Mouse (Mus musculus) hindbrain, embryonic 15.5 days (tissue): ENCODE results near the gene Slc35a1. TPM values are rescaled to one million over a fixed set of nuclear protein-coding genes. Genes with fewer than 3 reads are reported as not detected.

ENCODE experiments used
- ATAC-seq: fragments of 200-750 bp; cut with Nextera tagmentation; 2 replicates; pipeline ENCODE4 v1.8.0; 2017; ENCODE audit warnings: low read depth, moderate number of reproducible peaks, moderate TSS enrichment; ENCODE audit not compliant: low FRiP score
- H3K27ac ChIP-seq: fragments of 300-500 bp; sonication (generic); replicated peaks from 2 replicates; pipeline ENCODE4 v1.5.1; 2015; ENCODE audit warnings: mild to moderate bottlenecking, inconsistent platforms
- H3K27me3 ChIP-seq: fragments of 300-500 bp; sonication (generic); 2 replicates; pipeline ENCODE4 v1.6.1; 2015; ENCODE audit warnings: control low read depth, inconsistent platforms
- H3K36me3 ChIP-seq: fragments of 300-500 bp; sonication (generic); 2 replicates; pipeline ENCODE4 v1.6.1; 2015; ENCODE audit warnings: control low read depth, inconsistent platforms
- H3K4me1 ChIP-seq: fragments of 300-500 bp; sonication (generic); replicated peaks from 2 replicates; pipeline ENCODE4 v1.6.1; 2015; ENCODE audit warnings: control low read depth, inconsistent platforms
- H3K4me2 ChIP-seq: fragments of 300-500 bp; sonication (generic); 2 replicates; pipeline ENCODE4 v1.6.1; 2015; ENCODE audit warnings: moderate library complexity, mild to moderate bottlenecking, inconsistent platforms
- H3K4me3 ChIP-seq: fragments of 300-500 bp; sonication (generic); 2 replicates; pipeline ENCODE4 v1.5.1; 2015; ENCODE audit warnings: mild to moderate bottlenecking, inconsistent platforms
- H3K9ac ChIP-seq: fragments of 300-500 bp; sonication (generic); 2 replicates; pipeline ENCODE4 v1.6.1; 2015; ENCODE audit warnings: inconsistent platforms
- H3K9me3 ChIP-seq: fragments of 300-500 bp; sonication (generic); 2 replicates; pipeline ENCODE4 v1.6.1; 2016; ENCODE audit warnings: control low read depth, inconsistent platforms
- WGBS: fragments of 180-500 bp; shearing (Covaris S2); methylation state at CpG from one replicate; pipeline ENCODE4 v1.1.7; 2015; 5-methylcytosine and 5-hydroxymethylcytosine counted together
- polyA plus RNA-seq: library from polyadenylated mRNA; unstranded; fragments of >200 nt; fragmentation: Nextera tagmentation; extraction: Ambion mirVana; gene quantifications from 2 replicates; pipeline ENCODE4 v1.2.1, GENCODE M21; 2015

Gene Slc35a1
- polyA plus RNA-seq, 1 experiment from 2014 or later: 47.4 TPM

GRCm38 (mm10) chr4:34640731-34641130, 46.5 kb downstream of the Slc35a1 start:
- Histone ChIP-seq H3K9me3 (no peaks in the 10 kb centered on the region), H3K36me3 (peaks cover 37% of the 10 kb centered on the region), H3K9ac (no peak overlapping the region), H3K4me3 (no peak overlapping the region), H3K4me2 (no peak overlapping the region), H3K27ac (no peak overlapping the region), H3K4me1 (no peaks in the 10 kb centered on the region), H3K27me3 (no peaks in the 10 kb centered on the region)
- 99% methylated on average over 3 of the region's 3 CpGs for WGBS
- ATAC-seq: no peak

DNA sequence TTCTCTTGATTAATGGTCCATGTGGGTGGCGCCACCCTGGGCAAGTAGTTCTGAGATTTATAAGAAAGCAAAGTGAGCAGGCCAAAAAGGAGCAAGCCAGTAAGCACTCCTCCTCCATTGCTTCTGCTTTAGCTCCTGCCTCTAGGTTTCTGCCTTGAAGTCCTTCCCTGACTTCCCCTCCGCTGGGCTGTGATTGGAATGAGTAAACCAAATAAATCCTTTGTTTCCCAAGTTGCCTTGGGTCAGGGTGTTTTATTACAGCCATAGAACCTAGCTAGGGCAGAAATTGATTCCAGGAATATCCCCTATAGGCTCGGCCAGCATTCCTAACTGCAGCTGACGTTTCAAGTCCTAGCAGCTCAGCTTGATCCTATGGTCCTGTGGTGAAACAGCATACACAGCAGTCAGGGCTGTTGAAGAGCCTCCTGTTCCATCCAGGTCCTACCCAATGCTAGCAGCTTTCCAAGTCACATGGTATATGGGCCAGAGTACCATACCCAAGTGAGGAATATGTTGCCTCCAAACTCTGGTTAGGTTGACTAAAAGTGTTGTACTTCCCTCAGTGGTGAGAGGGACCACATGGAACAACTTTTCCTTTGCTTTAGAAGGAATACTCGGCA, 47.4 kb downstream of the Slc35a1 start:
- H3K27me3 ChIP-seq: no peaks in the 10 kb centered on the region
- no peaks in the 10 kb centered on the region for H3K9me3 ChIP-seq
- H3K9ac ChIP-seq: no peak overlapping the region
- no peak overlapping the region for H3K4me2 ChIP-seq
- H3K4me1 ChIP-seq: no peaks in the 10 kb centered on the region
- H3K27ac ChIP-seq: no peak overlapping the region
- no peak overlapping the region for H3K4me3 ChIP-seq
- WGBS: 90% methylated on average over 5 of the region's 5 CpGs
- ATAC-seq: no peak
- H3K36me3 ChIP-seq: peaks cover 37% of the 10 kb centered on the region

DNA sequence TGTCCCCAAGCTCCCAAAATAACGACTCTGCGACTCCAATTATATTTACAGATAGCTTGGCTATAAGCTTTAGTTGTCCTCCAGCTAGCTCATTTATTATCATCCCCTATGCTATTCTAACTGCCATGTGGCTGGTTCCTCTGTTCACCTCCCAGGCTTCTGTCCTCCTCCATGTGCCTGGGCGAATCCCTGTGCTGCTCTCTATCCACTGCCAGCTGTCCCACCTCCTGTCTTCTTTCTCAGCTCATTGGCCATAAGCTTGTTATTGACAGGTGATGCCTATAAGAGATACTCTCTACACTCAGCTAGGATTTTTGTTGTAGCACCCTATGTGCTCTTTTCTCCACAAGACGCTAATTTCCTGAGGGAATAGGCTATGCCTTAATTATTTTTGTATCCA, 49.4 kb downstream of the Slc35a1 start:
- H3K36me3 ChIP-seq: peaks cover 38% of the 10 kb centered on the region
- WGBS: 81% methylated on average over 4 of the region's 4 CpGs
- H3K27ac ChIP-seq: no peak overlapping the region

DNA sequence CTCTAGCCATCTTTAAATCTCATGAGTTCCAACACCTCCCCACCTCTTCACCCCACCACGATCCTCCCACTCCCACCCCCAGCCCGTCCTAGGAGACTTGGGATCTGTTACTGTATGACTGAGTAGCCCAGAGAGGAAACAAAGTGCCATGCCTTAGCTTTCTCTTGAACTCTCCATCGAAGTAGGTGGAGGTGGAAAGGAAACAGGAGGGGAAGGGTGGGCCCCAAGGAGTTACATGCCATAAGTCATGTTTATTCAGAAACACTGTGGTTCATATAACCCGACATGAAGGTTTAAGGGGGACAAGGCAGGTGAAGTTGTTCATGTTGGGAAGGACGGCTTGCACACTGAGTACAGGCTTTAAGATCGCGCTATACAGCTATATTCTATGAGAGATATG, 49.9 kb downstream of the Slc35a1 start:
- Histone ChIP-seq H3K9me3 (no peaks in the 10 kb centered on the region), H3K36me3 (peaks cover 39% of the 10 kb centered on the region), H3K4me3 (no peak overlapping the region), H3K4me2 (no peak overlapping the region), H3K27me3 (no peaks in the 10 kb centered on the region), H3K9ac (no peak overlapping the region), H3K27ac (no peak overlapping the region), H3K4me1 (no peaks in the 10 kb centered on the region)
- 96% methylated on average over 7 of the region's 7 CpGs for WGBS
- no peak for ATAC-seq

More for the DNA sequence above, 49.4 kb downstream of the Slc35a1 start:
- no peak for ATAC-seq
- no peak overlapping the region for H3K4me3 ChIP-seq
- H3K27me3 ChIP-seq: no peaks in the 10 kb centered on the region
- H3K9me3 ChIP-seq: no peaks in the 10 kb centered on the region
- H3K4me1 ChIP-seq: no peaks in the 10 kb centered on the region
- no peak overlapping the region for H3K4me2 ChIP-seq
- H3K9ac ChIP-seq: no peak overlapping the region

- Histone ChIP-seq H3K27ac (no peak overlapping the region), H3K4me1 (no peaks in the 10 kb centered on the region), H3K9ac (no peak overlapping the region), H3K36me3 (peaks cover 36% of the 10 kb centered on the region), H3K27me3 (no peaks in the 10 kb centered on the region), H3K4me2 (no peak overlapping the region), H3K9me3 (no peaks in the 10 kb centered on the region), H3K4me3 (no peak overlapping the region)
- WGBS: 85% methylated on average over 5 of the region's 5 CpGs
- no peak for ATAC-seq
Measured at GRCm38 (mm10) chr4:34636036-34636435, 51.2 kb downstream of the Slc35a1 start.

GRCm38 (mm10) chr4:34634129-34634528, 53.1 kb downstream of the Slc35a1 start:
- no peak overlapping the region for H3K4me2 ChIP-seq
- H3K27me3 ChIP-seq: no peaks in the 10 kb centered on the region
- H3K4me3 ChIP-seq: no peak overlapping the region
- H3K36me3 ChIP-seq: peaks cover 28% of the 10 kb centered on the region
- H3K9me3 ChIP-seq: no peaks in the 10 kb centered on the region
- no peak overlapping the region for H3K27ac ChIP-seq
- H3K9ac ChIP-seq: no peak overlapping the region
- no peaks in the 10 kb centered on the region for H3K4me1 ChIP-seq
- no peak for ATAC-seq
- WGBS: 96% methylated on average over 7 of the region's 7 CpGs

- no peaks in the 10 kb centered on the region for H3K4me1 ChIP-seq
- no peak for ATAC-seq
- no peaks in the 10 kb centered on the region for H3K27me3 ChIP-seq
- no peak overlapping the region for H3K27ac ChIP-seq
- H3K4me3 ChIP-seq: no peak overlapping the region
- no peaks in the 10 kb centered on the region for H3K9me3 ChIP-seq
- 96% methylated on average over 1 of the region's 1 CpGs for WGBS
- no peak overlapping the region for H3K9ac ChIP-seq
- peaks cover 47% of the 10 kb centered on the region for H3K36me3 ChIP-seq
- no peak overlapping the region for H3K4me2 ChIP-seq
Measured at GRCm38 (mm10) chr4:34629956-34630355, 57.3 kb downstream of the Slc35a1 start.

- H3K9me3 ChIP-seq: no peaks in the 10 kb centered on the region
- H3K9ac ChIP-seq: no peak overlapping the region
- H3K36me3 ChIP-seq: peaks cover 46% of the 10 kb centered on the region
- H3K4me2 ChIP-seq: no peak overlapping the region
- 93% methylated on average over 6 of the region's 6 CpGs for WGBS
- no peaks in the 10 kb centered on the region for H3K4me1 ChIP-seq
- no peak overlapping the region for H3K27ac ChIP-seq
- no peak for ATAC-seq
- no peaks in the 10 kb centered on the region for H3K27me3 ChIP-seq
- no peak overlapping the region for H3K4me3 ChIP-seq
Measured at GRCm38 (mm10) chr4:34626401-34626800, 60.8 kb downstream of the Slc35a1 start.

DNA sequence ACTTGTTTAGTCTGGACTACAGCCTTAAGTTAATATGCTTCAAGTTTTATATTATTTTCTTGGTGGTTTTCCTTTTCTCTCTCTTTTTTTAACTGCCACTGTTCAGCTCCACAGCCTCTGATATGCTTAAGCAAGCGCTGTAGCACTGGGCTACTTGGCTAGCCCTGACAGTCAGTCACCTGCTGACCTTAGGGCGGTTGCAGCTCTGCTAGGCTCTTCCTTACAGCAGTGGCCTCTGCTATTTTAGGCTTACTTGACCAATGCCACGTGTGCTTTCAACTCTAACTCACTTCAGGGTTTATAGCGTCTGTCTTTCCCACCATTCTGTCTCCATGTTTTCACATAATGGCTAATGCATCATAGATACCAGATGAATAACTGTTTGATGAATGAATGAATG, 61.7 kb downstream of the Slc35a1 start:
- Histone ChIP-seq H3K9ac (no peak overlapping the region), H3K27me3 (no peaks in the 10 kb centered on the region), H3K27ac (no peak overlapping the region), H3K4me3 (no peak overlapping the region), H3K9me3 (no peaks in the 10 kb centered on the region), H3K4me2 (no peak overlapping the region), H3K4me1 (no peaks in the 10 kb centered on the region), H3K36me3 (peaks cover 41% of the 10 kb centered on the region)
- ATAC-seq: no peak
- 91% methylated on average over 4 of the region's 4 CpGs for WGBS

- Histone ChIP-seq H3K4me2 (peak overlapping the region; percentile 82), H3K36me3 (0 out of 2 replicates have a peak, but pooled peaks cover 3% of the 10 kb centered on the region), H3K27ac (peak overlapping the region; percentile 89; the same call in 1 of the 2 replicates), H3K4me3 (peak overlapping the region; percentile 90), H3K9me3 (no peaks in the 10 kb centered on the region), H3K9ac (peak overlapping the region; percentile 83), H3K4me1 (peaks cover 27% of the 10 kb centered on the region), H3K27me3 (no peaks in the 10 kb centered on the region)
- no peak for ATAC-seq
- 50% methylated on average over 8 of the region's 8 CpGs for WGBS
Measured at GRCm38 (mm10) chr4:34616146-34616545, 71.1 kb downstream of the Slc35a1 start.

DNA sequence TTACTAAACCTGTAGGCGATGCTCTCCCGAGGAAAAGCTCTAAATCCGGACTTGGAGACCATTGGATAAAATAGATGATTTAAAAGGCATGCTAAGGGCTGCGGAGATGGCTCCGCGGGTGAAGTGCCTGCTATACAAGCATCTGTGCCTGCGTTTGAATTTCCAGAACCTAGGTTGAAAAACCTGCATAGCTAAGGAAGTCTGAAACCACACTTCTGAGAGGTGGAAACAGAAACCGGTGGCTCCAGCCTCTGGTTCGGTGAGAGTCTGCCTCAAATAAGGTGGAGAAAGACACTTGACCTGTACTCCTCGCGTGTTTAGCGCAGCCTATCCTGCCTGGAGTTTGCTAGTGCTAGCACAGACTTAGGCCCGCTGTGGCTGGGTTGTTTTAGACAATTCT, 71.9 kb downstream of the Slc35a1 start:
- no peaks in the 10 kb centered on the region for H3K9me3 ChIP-seq
- H3K4me1 ChIP-seq: peaks cover 27% of the 10 kb centered on the region
- H3K27ac ChIP-seq: peak overlapping the region; percentile 89
- H3K27me3 ChIP-seq: no peaks in the 10 kb centered on the region
- H3K4me3 ChIP-seq: peak overlapping the region; percentile 90
- 2% methylated on average over 13 of the region's 13 CpGs for WGBS
- H3K4me2 ChIP-seq: peak overlapping the region; percentile 82
- H3K36me3 ChIP-seq: 0 out of 2 replicates have a peak, but pooled peaks cover 1% of the 10 kb centered on the region
- peak; percentile 23 for ATAC-seq
- H3K9ac ChIP-seq: peak overlapping the region; percentile 83

- no peaks in the 10 kb centered on the region for H3K9me3 ChIP-seq
- no peaks in the 10 kb centered on the region for H3K27me3 ChIP-seq
- no peaks in the 10 kb centered on the region for H3K36me3 ChIP-seq
- peak; percentile 99 for ATAC-seq
- under 1% methylated on average over 42 of the region's 42 CpGs for WGBS
- H3K4me2 ChIP-seq: peak within 1 kb of the TSS; percentile 82
- H3K9ac ChIP-seq: peak within 1 kb of the TSS; percentile 83
- H3K4me3 ChIP-seq: peak within 1 kb of the TSS; percentile 90
- peak within 1 kb of the TSS; percentile 89 for H3K27ac ChIP-seq
- H3K4me1 ChIP-seq: peaks cover 27% of the 10 kb centered on the region
Measured at GRCm38 (mm10) chr4:34614630-34615094, 72.6 kb downstream of the Slc35a1 start, which contains the start of the genes Orc3 and Rars2. Orc3 (minus strand) TSS chr4:34614944. Rars2 (plus strand) TSS chr4:34614957.
